Mouse (Mus musculus) small intestine, adult 2 months (tissue): ENCODE measurements around the gene Cacna2d4.

Experiments used
- CTCF ChIP-seq: fragments of 200-500 bp; IDR thresholded peaks from 2 replicates; pipeline ENCODE4 v1.5.1; 2012; ENCODE audit warnings: low read depth, mild to moderate bottlenecking, control low read depth, inconsistent platforms, low read length, moderate library complexity, mixed read lengths; ENCODE audit not compliant: insufficient replicate concordance, insufficient read length; ENCODE audit errors: extremely low read depth
- POLR2A ChIP-seq: fragments of 200-500 bp; IDR thresholded peaks from 2 replicates; pipeline ENCODE4 v1.6.1; 2012; ENCODE audit warnings: low read depth, mild to moderate bottlenecking, control low read depth, inconsistent platforms, low read length, moderate library complexity

DNA sequence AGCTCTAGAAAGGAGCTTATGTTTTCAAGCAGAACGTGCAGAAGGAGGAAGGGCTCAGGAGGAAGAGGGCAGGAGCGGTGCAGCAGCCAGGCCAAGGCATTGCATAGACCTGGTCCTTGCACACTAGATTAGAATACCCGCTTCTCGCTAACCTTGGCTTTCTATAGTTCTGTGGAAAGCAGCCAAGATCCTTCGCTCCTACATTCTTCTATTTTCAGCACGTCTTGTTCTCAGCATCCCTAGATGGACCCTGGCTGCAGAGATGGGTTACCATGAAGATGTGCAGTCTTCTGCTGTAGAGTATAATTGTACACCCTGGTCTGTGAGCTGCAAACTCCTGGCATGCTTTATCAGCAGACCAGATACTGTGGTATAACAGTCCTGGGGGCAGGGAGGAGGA is 22.1 kb upstream of the Cacna2d4 start:
- TF ChIP-seq CTCF (no peak), POLR2A (no peak)
